Mouse (Mus musculus) layer of hippocampus, adult 9-11 months (tissue): ENCODE results near the gene Ccsap.

Experiments used
- DNase-seq: peaks from one replicate; pipeline ENCODE4 v3.0.0; 2022

Ccsap gene

DNA sequence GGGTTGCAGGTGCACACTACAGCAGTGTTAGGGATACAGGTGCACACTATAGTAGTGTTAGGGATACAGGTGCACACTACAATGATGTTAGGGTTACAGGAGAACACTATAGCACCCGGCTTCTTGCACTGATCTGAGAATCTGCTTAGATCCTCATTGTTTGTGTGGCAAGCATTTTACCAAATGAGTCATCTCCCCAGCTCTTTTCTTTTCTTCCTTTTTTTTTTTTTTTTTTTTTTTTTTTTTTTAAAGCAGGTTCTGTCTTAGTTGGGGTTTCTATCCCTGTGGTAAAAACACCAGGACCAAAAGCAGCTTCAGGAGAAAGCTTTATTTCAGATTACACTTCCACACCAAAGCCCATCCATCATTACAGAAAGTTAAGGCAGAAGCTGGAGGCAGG lies 56.4 kb downstream of the Ccsap start:
- DNase-seq = no peak

DNA sequence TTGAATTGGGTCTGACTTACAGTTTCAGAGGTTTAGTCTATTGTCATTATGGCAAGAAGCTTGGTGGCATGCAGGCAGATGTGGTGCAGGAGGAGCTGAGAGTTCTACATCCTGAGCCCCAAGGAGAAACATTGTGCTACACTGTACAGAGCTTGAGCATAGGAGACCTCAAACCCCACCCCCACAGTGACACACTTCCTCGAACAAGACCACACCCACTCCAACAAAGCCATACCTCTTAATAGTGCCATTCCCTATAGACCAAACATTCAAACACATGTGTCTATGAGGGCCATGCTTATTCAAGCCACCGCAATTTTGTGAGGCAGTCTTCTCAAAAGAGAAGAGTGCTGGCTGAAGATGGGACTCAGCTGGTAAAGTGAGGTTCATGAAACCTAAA lies 58.5 kb downstream of the Ccsap start:
- no peak for DNase-seq

DNA sequence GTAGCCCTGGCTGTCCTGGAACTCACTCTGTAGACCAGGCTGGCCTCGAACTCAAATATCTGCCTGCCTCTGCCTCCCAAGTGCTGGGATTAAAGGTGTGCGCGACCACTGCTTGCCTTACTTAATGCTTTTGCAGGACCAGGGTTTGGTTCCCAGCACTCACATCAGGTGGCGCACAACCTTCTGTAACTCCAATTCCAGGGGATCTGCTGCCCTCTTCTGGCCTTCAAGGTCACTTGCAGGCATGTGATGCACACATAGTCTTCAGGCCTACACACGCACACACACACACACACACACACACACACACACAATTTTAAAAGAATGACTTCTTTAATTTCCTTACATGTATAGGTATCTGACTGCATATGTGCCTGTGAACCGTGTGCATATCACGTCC lies 59.1 kb downstream of the Ccsap start:
- DNase-seq = no peak

GRCm38 (mm10) chr8:123799885-123800284 lies 60.1 kb downstream of the Ccsap start:
- no peak for DNase-seq

- DNase-seq = no peak
Measured at GRCm38 (mm10) chr8:123799434-123799833, 60.6 kb downstream of the Ccsap start.

DNA sequence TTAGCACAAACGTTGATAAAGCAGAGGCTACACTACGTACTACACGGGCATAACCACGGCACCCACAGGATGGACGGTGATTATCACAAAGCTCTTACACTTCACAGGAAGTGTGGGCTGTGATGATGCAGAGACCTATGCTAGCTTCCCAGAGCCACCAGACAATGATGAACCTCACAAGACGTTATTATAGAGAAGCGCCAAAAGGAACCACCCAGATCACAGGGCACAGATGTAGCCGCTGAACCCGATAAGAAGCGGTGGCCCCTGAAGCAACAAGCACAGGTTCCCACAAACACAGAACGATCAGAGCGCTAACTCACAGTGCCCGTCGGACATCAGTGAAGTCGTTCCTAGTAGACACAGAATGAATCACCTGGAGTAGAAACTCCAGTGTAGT lies 62.1 kb downstream of the Ccsap start:
- DNase-seq = no peak

- no peak for DNase-seq
Measured at GRCm38 (mm10) chr8:123796758-123797157, 63.3 kb downstream of the Ccsap start.

- no peak for DNase-seq
Measured at GRCm38 (mm10) chr8:123794766-123795165, 65.2 kb downstream of the Ccsap start.

DNA sequence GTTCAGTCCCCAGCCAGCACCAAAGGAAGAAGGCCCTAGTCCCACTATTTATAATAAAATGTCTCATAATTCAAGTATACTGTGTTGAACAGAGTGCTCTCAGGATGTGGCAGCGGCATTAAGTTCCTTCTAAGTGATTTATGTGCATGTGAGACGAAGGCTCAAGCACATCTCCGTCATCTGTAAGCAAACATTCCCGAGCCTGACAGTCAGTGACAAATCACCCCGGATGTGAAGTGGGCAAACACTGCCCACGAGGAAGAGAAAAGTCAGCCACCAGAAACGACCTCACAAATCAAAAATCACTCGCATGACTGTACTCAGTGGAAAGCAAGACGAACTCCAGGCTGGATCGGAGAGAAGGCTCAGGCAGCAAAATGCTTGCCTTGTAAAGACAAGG lies 66.1 kb downstream of the Ccsap start:
- DNase-seq = no peak

- DNase-seq = no peak
Measured at GRCm38 (mm10) chr8:123791845-123792225, 68.2 kb downstream of the Ccsap start.

DNA sequence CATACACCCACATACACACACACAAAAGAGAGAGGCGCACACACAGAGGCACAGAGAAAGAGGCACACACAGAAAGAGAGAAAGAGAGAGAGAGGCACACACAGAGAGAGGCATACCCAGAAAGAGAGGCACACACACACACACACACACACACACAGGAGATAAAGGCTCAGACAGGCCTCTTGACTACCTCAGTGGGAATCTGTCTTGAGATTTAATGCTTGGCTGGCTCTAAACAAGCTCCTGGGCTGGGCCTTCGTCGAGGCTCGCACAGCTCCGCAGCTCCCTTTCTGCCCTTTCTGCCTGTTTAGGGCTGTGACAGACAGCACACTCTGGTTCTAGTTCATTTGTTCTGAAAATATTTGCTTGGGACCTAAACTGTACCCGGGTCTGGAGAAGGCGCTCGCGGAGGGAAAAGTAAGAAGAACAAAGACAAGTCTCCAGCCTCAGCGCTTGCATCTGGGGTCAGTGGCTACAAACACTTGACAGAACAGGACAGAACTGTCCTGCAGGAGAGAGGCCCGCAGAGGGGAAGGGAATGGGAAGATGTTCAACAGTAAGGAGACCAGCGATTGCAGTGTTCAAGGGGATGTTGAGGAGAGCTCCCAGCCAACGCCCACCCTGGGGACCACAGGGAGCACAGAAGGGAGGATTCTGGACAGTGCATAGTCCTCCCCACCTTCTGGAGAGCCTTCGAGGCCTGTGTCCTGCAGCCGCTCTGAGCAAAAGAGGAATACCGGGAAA lies 68.7 kb downstream of the Ccsap start:
- no peak for DNase-seq
